8 mouse cellular contexts compared by ENCODE assay signal in the genomic region with DNA sequence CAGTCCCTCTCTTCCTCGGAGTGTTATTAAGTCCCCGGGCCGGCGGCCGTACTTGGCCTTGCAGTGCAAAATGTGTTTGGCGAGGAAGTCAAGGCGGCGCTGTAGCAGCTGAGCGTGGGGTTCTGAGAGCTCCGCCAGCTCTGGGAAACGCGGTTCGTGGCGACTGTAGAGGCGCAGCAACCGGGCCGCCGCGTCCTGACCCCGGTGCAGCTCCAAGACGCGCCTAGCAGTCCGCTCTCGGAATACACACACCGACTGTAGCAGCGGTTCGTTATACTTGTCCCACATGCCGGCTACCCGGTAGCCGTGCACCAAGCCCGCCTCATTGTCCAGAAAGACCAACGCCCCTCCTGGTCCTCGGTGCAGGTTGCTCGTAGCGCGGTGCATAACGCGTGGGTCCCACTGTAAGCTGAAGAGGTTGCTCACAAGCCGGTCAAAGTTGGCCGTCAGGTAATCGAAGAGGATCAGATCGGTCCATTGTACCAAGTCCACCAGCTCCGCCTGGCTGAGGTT. TPM values are rescaled to one million over a fixed set of nuclear protein-coding genes. Genes with fewer than 3 reads are reported as not detected.
A peak's percentile ranks its signal among the peaks of the same experiment; 100 is the strongest.
DNase-seq lines count a peak whose midpoint lies in the region; ATAC-seq and TF ChIP-seq lines count a peak whose summit lies in the region.

No protein-coding gene starts in this region.

- H3K9ac ChIP-seq in hindbrain, embryonic 14.5 days, result peak overlapping the region; percentile 96

- TF ChIP-seq CTCF in gastrocnemius, adult 2 months (IDR thresholded peaks at IDR 0.05), result peak; percentile 24; the same call in 1 of the 2 replicates

- peak overlapping the region; percentile 61 for H3K27ac ChIP-seq in gastrocnemius, adult 2 months
- peak overlapping the region; percentile 92 for H3K27ac ChIP-seq in hindbrain, embryonic 14.5 days

- peak overlapping the region; percentile 84 for H3K4me2 ChIP-seq in hindbrain, embryonic 14.5 days (replicated peaks)

- no peaks in the 10 kb centered on the region for H3K27me3 ChIP-seq in hindbrain, embryonic 14.5 days (ENCODE audit: control insufficient read depth, insufficient read depth, low read length)

- peak; percentile 70 for DNase-seq in adrenal gland, adult 2 months
- DNase-seq in cerebellum, postnatal 4 days (ENCODE audit: low spot score in 2 of 2), result peak; percentile 61 to 69
- DNase-seq in gastrocnemius, adult 2 months, result peak; percentile 70
- DNase-seq in hindbrain, embryonic 14.5 days (ENCODE audit: low spot score), result peak; percentile 68
- DNase-seq in layer of hippocampus, postnatal 36 days, result peak; percentile 66 to 68
- DNase-seq in lung, postnatal 25 days (ENCODE audit: low spot score), result peak; percentile 49
- peak; percentile 75 for DNase-seq in right cerebral cortex, adult 18-20 months
- peak; percentile 56 for DNase-seq in yolk sac, embryonic 10.5 days (ENCODE audit: low spot score)

- peak overlapping the region; percentile 86 for H3K4me3 ChIP-seq in gastrocnemius, adult 2 months
- H3K4me3 ChIP-seq in hindbrain, embryonic 14.5 days (replicated peaks; ENCODE audit: low read length), result peak overlapping the region; percentile 88

- H3K36me3 ChIP-seq in hindbrain, embryonic 14.5 days (replicated peaks; ENCODE audit: control insufficient read depth, insufficient read depth), result no peaks in the 10 kb centered on the region

- no peaks in the 10 kb centered on the region for H3K9me3 ChIP-seq in hindbrain, embryonic 14.5 days (ENCODE audit: control insufficient read depth, low read length)

- peak; percentile 15 for ATAC-seq in hindbrain, embryonic 14.5 days (ENCODE audit: low FRiP score)

- peaks cover 23% of the 10 kb centered on the region for H3K4me1 ChIP-seq in hindbrain, embryonic 14.5 days (replicated peaks; ENCODE audit: control insufficient read depth, insufficient read depth, low read length)

- intact Hi-C loops in gastrocnemius, adult 2 months (cut with DNase I), result loop anchor here (5.0 kb wide), 4 partner anchors 48 to 418 kb away; no protein-coding TSS in a partner anchor

- WGBS in hindbrain, embryonic 14.5 days, result under 1% methylated on average over 43 of the region's 43 CpGs

RNA-seq across cellular contexts. Expression of gene Fjx1, which starts 2.0 kb away (rescaled TPM):
- total RNA-seq in adrenal gland, adult 2 months (2021), result under 1 TPM; 0.35 to 0.66 TPM
- polyA plus RNA-seq in adrenal gland, adult 2 months (2012; rRNA removed), result 0.70 and 1.6 TPM in 2 replicates
- total RNA-seq in gastrocnemius, adult 2 months (2021), result under 1 TPM; 0.36 to 0.53 TPM
- polyA plus RNA-seq in hindbrain, embryonic 14.5 days (2014; fragmentation: Nextera tagmentation; extraction: Ambion mirVana), result 32.3 and 38.3 TPM in 2 replicates
- total RNA-seq in layer of hippocampus, postnatal 36 days (2021), result 10 to 100 TPM; 52.3 to 53.7 TPM

RNA-seq across cellular contexts. Expression of gene Trim44, which starts 42.7 kb away (rescaled TPM):
- total RNA-seq in adrenal gland, adult 2 months (2021), result 10 to 100 TPM; 59.9 to 61.0 TPM
- polyA plus RNA-seq in adrenal gland, adult 2 months (2012; rRNA removed), result 20.6 and 20.9 TPM in 2 replicates
- total RNA-seq in gastrocnemius, adult 2 months (2021), result 10 to 100 TPM; 15.9 to 17.1 TPM
- 74.2 and 77.7 TPM in 2 replicates for polyA plus RNA-seq in hindbrain, embryonic 14.5 days (2014; fragmentation: Nextera tagmentation; extraction: Ambion mirVana)
- 100 to 1,000 TPM; 169 to 173 TPM for total RNA-seq in layer of hippocampus, postnatal 36 days (2021)

Comparison
In these comparisons a context has a peak if more than half of its experiments do, and no peak if none do; other contexts are left out.
1. Peak in every context shown above with its lines: DNase-seq, ATAC-seq, H3K4me3 ChIP-seq and H3K27ac ChIP-seq.
2. RNA of gene Fjx1, which starts 2.0 kb away (total RNA-seq): 52.3 to 53.7 TPM in layer of hippocampus, postnatal 36 days; 0.35 to 0.66 TPM in adrenal gland, adult 2 months and 0.36 to 0.53 TPM in gastrocnemius, adult 2 months; every median in the first group is over 10 times any median in the second.